24 mouse cellular contexts compared by ENCODE assay signal in the genomic region with DNA sequence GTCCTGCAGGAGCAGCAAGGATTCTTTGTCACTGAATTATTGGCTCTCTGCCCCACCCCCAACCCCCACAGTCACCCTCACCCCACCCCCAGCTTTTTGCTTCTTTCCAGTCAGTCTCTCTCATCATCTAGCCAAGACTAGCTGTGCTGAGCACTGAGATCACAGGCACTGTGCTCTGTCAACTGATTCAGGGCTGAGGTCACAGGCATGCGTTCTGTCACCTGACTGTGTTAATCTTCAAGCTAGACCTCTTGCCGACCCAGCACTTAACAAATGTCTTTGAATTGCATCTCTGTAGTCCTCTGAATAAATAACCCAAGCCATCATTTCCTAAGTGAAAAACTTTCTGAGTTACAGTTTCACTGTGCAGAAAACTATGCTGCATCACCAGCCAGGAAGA. TPM values are rescaled to one million over a fixed set of nuclear protein-coding genes. Genes with fewer than 3 reads are reported as not detected.
DNase-seq lines count a peak whose midpoint lies in the region; ATAC-seq and TF ChIP-seq lines count a peak whose summit lies in the region.
"Had no signal": no experiment of that assay in that cellular context is flagged by ENCODE, and none has a peak within 500 bp of the region (broad histone marks: within the 10 kb centered on the region; RNA-seq: fewer than 3 reads in every experiment).

No protein-coding gene starts in this region.

- WGBS in liver, adult 2 months = 22% methylated on average over 2 of the region's 2 CpGs
- WGBS in liver, postnatal 0 days (ENCODE audit: insufficient replicate concordance) = 50% methylated on average over 2 of the region's 2 CpGs
- 34% methylated on average over 2 of the region's 2 CpGs for WGBS in lung, adult 2 months

- no peak for ATAC-seq in liver, postnatal 0 days
- ATAC-seq: forebrain, embryonic 16.5 days; hindbrain, embryonic 16.5 days had no signal

- no peak for TF ChIP-seq CTCF in liver, adult 2 months (IDR thresholded peaks at IDR 0.05; ENCODE audit: low read depth, low read length)
- TF ChIP-seq CTCF in liver, postnatal 0 days (IDR thresholded peaks at IDR 0.05; ENCODE audit: low read depth) = no peak
- TF ChIP-seq CTCF in lung, adult 2 months (IDR thresholded peaks at IDR 0.05; ENCODE audit: insufficient read depth, low read length) = no peak

- H3K9me3 ChIP-seq in liver, postnatal 0 days (ENCODE audit: low read length) = no peaks in the 10 kb centered on the region
- H3K9me3 ChIP-seq: stomach, embryonic 15.5 days had no signal

- no peak overlapping the region for H3K9ac ChIP-seq in liver, adult 2 months (ENCODE audit: low read depth, low read length)
- no peak overlapping the region for H3K9ac ChIP-seq in liver, postnatal 0 days (replicated peaks)
- H3K9ac ChIP-seq: limb, embryonic 13.5 days; stomach, embryonic 15.5 days had no signal

- H3K4me1 ChIP-seq in liver, adult 2 months (ENCODE audit: control insufficient read depth, insufficient read depth, low read length) = peaks cover 10% of the 10 kb centered on the region
- peaks cover 4% of the 10 kb centered on the region; the same call in 1 of the 2 replicates for H3K4me1 ChIP-seq in liver, postnatal 0 days (ENCODE audit: insufficient read depth)
- no peaks in the 10 kb centered on the region for H3K4me1 ChIP-seq in lung, adult 2 months (ENCODE audit: control insufficient read depth, insufficient read depth, low read length)
- H3K4me1 ChIP-seq: stomach, embryonic 15.5 days had no signal

- no peaks in the 10 kb centered on the region for H3K79me2 ChIP-seq in liver, adult 2 months (ENCODE audit: control insufficient read depth, insufficient read depth, low read length)

- H3K27ac ChIP-seq in liver, adult 2 months (replicated peaks; ENCODE audit: insufficient read depth, low read depth, low read length) = no peak overlapping the region
- H3K27ac ChIP-seq in liver, postnatal 0 days (ENCODE audit: low read depth) = no peak overlapping the region
- H3K27ac ChIP-seq: gastrocnemius, adult 2 months; layer of hippocampus, adult 2 months; limb, embryonic 13.5 days; stomach, embryonic 15.5 days had no signal

- peak; percentile 82 for DNase-seq in liver, adult 2 months (ENCODE audit: extremely low read depth, low read depth, low spot score)
- no peak for DNase-seq in liver, postnatal 0 days
- peak; percentile 73 for DNase-seq in kidney, adult 18-20 months
- DNase-seq in kidney, postnatal 10 days = peak; percentile 69
- no peak for DNase-seq in left cerebral cortex, adult 18-20 months (ENCODE audit: low spot score in 2 of 2)
- DNase-seq in layer of hippocampus, adult 9-11 months = no peak
- no peak for DNase-seq in lung, adult 2 months
- DNase-seq: cerebellum, adult 8-10 months; gastrocnemius, adult 2 months; heart, postnatal 4 days; thymus, adult 2 months had no signal

- TF ChIP-seq EP300 in liver, postnatal 0 days (IDR thresholded peaks at IDR 0.05; ENCODE audit: low read depth) = no peak

- H3K36me3 ChIP-seq in liver, adult 2 months (ENCODE audit: control insufficient read depth, insufficient read depth, low read length) = no peaks in the 10 kb centered on the region
- no peaks in the 10 kb centered on the region for H3K36me3 ChIP-seq in liver, postnatal 0 days (replicated peaks; ENCODE audit: insufficient read depth, low read length)
- H3K36me3 ChIP-seq: limb, embryonic 13.5 days; stomach, embryonic 15.5 days had no signal

- no peak for TF ChIP-seq POLR2A in liver, adult 2 months (IDR thresholded peaks at IDR 0.05; ENCODE audit: extremely low read depth, insufficient read depth, low read length)
- TF ChIP-seq POLR2A in lung, adult 2 months (IDR thresholded peaks at IDR 0.05; ENCODE audit: borderline replicate concordance, extremely low read depth, low read depth, low read length) = no peak

- no peak overlapping the region for H3K4me3 ChIP-seq in liver, adult 2 months (ENCODE audit: insufficient read depth, low read depth, low read length)
- no peak overlapping the region for H3K4me3 ChIP-seq in liver, postnatal 0 days (ENCODE audit: low read depth, low read length)
- H3K4me3 ChIP-seq in lung, adult 2 months (replicated peaks; ENCODE audit: extremely low read depth, low read depth, low read length) = no peak overlapping the region
- H3K4me3 ChIP-seq: gastrocnemius, adult 2 months; layer of hippocampus, adult 2 months; limb, embryonic 13.5 days; stomach, embryonic 15.5 days had no signal

- H3K4me2 ChIP-seq in liver, postnatal 0 days (ENCODE audit: low read depth, low read length) = no peak overlapping the region
- H3K4me2 ChIP-seq: limb, embryonic 13.5 days; stomach, embryonic 15.5 days had no signal

- no peaks in the 10 kb centered on the region for H3K27me3 ChIP-seq in liver, adult 2 months (ENCODE audit: control insufficient read depth, insufficient read depth, low read length)
- no peaks in the 10 kb centered on the region for H3K27me3 ChIP-seq in liver, postnatal 0 days (ENCODE audit: insufficient read depth, low read length)
- H3K27me3 ChIP-seq: limb, embryonic 13.5 days; stomach, embryonic 15.5 days had no signal

RNA-seq across cellular contexts. Expression of a gene that starts 3.5 kb away (rescaled TPM):
- total RNA-seq in liver, adult 2 months (2014; rRNA removed) = not detected in 2 replicates
- 0.15 TPM in 1 of 2 replicates, not detected in the other for polyA plus RNA-seq in liver, adult 2 months (2012; rRNA removed)
- 0.12 and 0.15 TPM in 2 replicates for polyA plus RNA-seq in liver, postnatal 0 days (2015; fragmentation: Nextera tagmentation; extraction: Ambion mirVana)
- not detected for total RNA-seq in left cerebral cortex, adult 18-20 months (2021)
- polyA plus RNA-seq in lung, adult 2 months (2012; rRNA removed) = 0.11 TPM in 1 of 2 replicates, not detected in the other
- total RNA-seq: common myeloid progenitor, adult 5-6 weeks; gastrocnemius, adult 2 months; granulocyte monocyte progenitor cell, adult 5-6 weeks; heart, postnatal 4 days; layer of hippocampus, adult 2 months; megakaryocyte-erythroid progenitor cell, adult 5-6 weeks had no signal
- polyA plus RNA-seq: forebrain, embryonic 16.5 days; hindbrain, embryonic 16.5 days; neural tube, embryonic 11.5 days; spleen, adult 2 months; thymus, adult 2 months had no signal

RNA-seq across cellular contexts. Expression of a gene that starts 3.5 kb away (rescaled TPM):
- 0.13 TPM in 1 of 2 replicates, not detected in the other for total RNA-seq in liver, adult 2 months (2014; rRNA removed)
- 0.05 and 0.18 TPM in 2 replicates for polyA plus RNA-seq in liver, adult 2 months (2012; rRNA removed)
- polyA plus RNA-seq in liver, postnatal 0 days (2015; fragmentation: Nextera tagmentation; extraction: Ambion mirVana) = not detected in 2 replicates
- under 1 TPM; 0.65 to 0.84 TPM for total RNA-seq in left cerebral cortex, adult 18-20 months (2021)
- 0.10 TPM in 1 of 2 replicates, not detected in the other for polyA plus RNA-seq in lung, adult 2 months (2012; rRNA removed)
- total RNA-seq: common myeloid progenitor, adult 5-6 weeks; granulocyte monocyte progenitor cell, adult 5-6 weeks; megakaryocyte-erythroid progenitor cell, adult 5-6 weeks had no signal
- polyA plus RNA-seq: embryonic facial prominence, embryonic 11.5 days; forebrain, embryonic 16.5 days; hindbrain, embryonic 16.5 days; lung, embryonic 16.5 days; spleen, adult 2 months; stomach, embryonic 15.5 days; thymus, adult 2 months had no signal

RNA-seq across cellular contexts. Expression of a gene that starts 14.8 kb away (rescaled TPM):
- total RNA-seq in liver, adult 2 months (2014; rRNA removed) = not detected in 2 replicates
- not detected in 2 replicates for polyA plus RNA-seq in liver, adult 2 months (2012; rRNA removed)
- polyA plus RNA-seq in liver, postnatal 0 days (2015; fragmentation: Nextera tagmentation; extraction: Ambion mirVana) = not detected in 2 replicates
- total RNA-seq in left cerebral cortex, adult 18-20 months (2021) = under 1 TPM in 1 of 2 experiments, not detected in 1; 0.35 TPM
- 0.80 and 1.1 TPM in 2 replicates for polyA plus RNA-seq in lung, adult 2 months (2012; rRNA removed)
- total RNA-seq: common myeloid progenitor, adult 5-6 weeks; granulocyte monocyte progenitor cell, adult 5-6 weeks; heart, postnatal 4 days had no signal
- polyA plus RNA-seq: forebrain, embryonic 16.5 days; lung, embryonic 16.5 days; neural tube, embryonic 11.5 days; stomach, embryonic 15.5 days had no signal

RNA-seq across cellular contexts. Expression of a gene that starts 14.8 kb away (rescaled TPM):
- not detected in 2 replicates for total RNA-seq in liver, adult 2 months (2014; rRNA removed)
- not detected in 2 replicates for polyA plus RNA-seq in liver, adult 2 months (2012; rRNA removed)
- polyA plus RNA-seq in liver, postnatal 0 days (2015; fragmentation: Nextera tagmentation; extraction: Ambion mirVana) = not detected in 2 replicates
- total RNA-seq in left cerebral cortex, adult 18-20 months (2021) = not detected
- not detected in 2 replicates for polyA plus RNA-seq in lung, adult 2 months (2012; rRNA removed)
- total RNA-seq: common myeloid progenitor, adult 5-6 weeks; gastrocnemius, adult 2 months; granulocyte monocyte progenitor cell, adult 5-6 weeks; heart, postnatal 4 days; layer of hippocampus, adult 2 months; left cerebral cortex, adult 8-10 months; megakaryocyte-erythroid progenitor cell, adult 5-6 weeks had no signal
- polyA plus RNA-seq: embryonic facial prominence, embryonic 11.5 days; forebrain, embryonic 16.5 days; hindbrain, embryonic 16.5 days; limb, embryonic 13.5 days; lung, embryonic 16.5 days; neural tube, embryonic 11.5 days; spleen, adult 2 months; stomach, embryonic 15.5 days; thymus, adult 2 months had no signal

RNA-seq across cellular contexts. Expression of a gene that starts 45.6 kb away (rescaled TPM):
- 327 and 366 TPM in 2 replicates for total RNA-seq in liver, adult 2 months (2014; rRNA removed)
- polyA plus RNA-seq in liver, adult 2 months (2012; rRNA removed) = 201 TPM in 2 replicates
- polyA plus RNA-seq in liver, postnatal 0 days (2015; fragmentation: Nextera tagmentation; extraction: Ambion mirVana) = 9.7 and 12.4 TPM in 2 replicates
- 10 to 100 TPM; 32.2 to 35.0 TPM for total RNA-seq in left cerebral cortex, adult 18-20 months (2021)
- polyA plus RNA-seq in lung, adult 2 months (2012; rRNA removed) = 448 and 506 TPM in 2 replicates

Comparison
In these comparisons a context has a peak if more than half of its experiments do, and no peak if none do; other contexts are left out.
1. DNase-seq: peak in liver, adult 2 months (single experiment), kidney, adult 18-20 months (single experiment) and kidney, postnatal 10 days (single experiment); none in liver, postnatal 0 days (single experiment), left cerebral cortex, adult 18-20 months (0 of 2), layer of hippocampus, adult 9-11 months (single experiment) and lung, adult 2 months (single experiment).